Mouse (Mus musculus) liver, embryonic 14.5 days (tissue): ENCODE measurements around the gene Snapc1. TPM values are rescaled to one million over a fixed set of nuclear protein-coding genes. Genes with fewer than 3 reads are reported as not detected.

ENCODE experiments used
- ATAC-seq: fragments of 200-750 bp; cut with Nextera tagmentation; 2 replicates; pipeline ENCODE4 v1.8.0; 2017; ENCODE audit warnings: moderate number of reproducible peaks, mild to moderate bottlenecking, moderate library complexity; ENCODE audit not compliant: insufficient read depth
- DNase-seq, 3 experiments: peaks; one replicate each; pipeline ENCODE4 v3.0.0-alpha.2; 2012 to 2013; ENCODE audit warnings: low read depth in 3 of 3, low spot score in 3 of 3
- H3K27ac ChIP-seq: fragments of 300-500 bp; sonication (generic); 2 replicates; pipeline ENCODE4 v1.5.1; 2014; ENCODE audit warnings: moderate library complexity, mild to moderate bottlenecking, control low read depth, inconsistent platforms
- H3K27me3 ChIP-seq: fragments of 300-500 bp; sonication (generic); 2 replicates; pipeline ENCODE4 v1.6.1; 2014; ENCODE audit warnings: mild to moderate bottlenecking, low read length, moderate library complexity; ENCODE audit not compliant: control insufficient read depth, insufficient read depth
- H3K36me3 ChIP-seq: fragments of 300-500 bp; sonication (generic); replicated peaks from 2 replicates; pipeline ENCODE4 v1.6.1; 2014; ENCODE audit warnings: low read depth; ENCODE audit not compliant: control insufficient read depth, insufficient read depth
- H3K4me1 ChIP-seq, 2 experiments: fragments of 200-500 bp in 1 of 2; fragments of 300-500 bp in 1 of 2; sonication (generic) in 1 of 2; replicated peaks; 2 replicates each; pipeline ENCODE4 v1.6.1; 2012 to 2014; ENCODE audit warnings: antibody characterized with exemption in 1 of 2, inconsistent platforms in 1 of 2, low read length in 1 of 2; ENCODE audit not compliant: control insufficient read depth in 2 of 2, insufficient read depth in 2 of 2
- H3K4me2 ChIP-seq: fragments of 300-500 bp; sonication (generic); 2 replicates; pipeline ENCODE4 v1.6.1; 2014; ENCODE audit warnings: low read depth, mild to moderate bottlenecking, control low read depth, moderate library complexity
- H3K4me3 ChIP-seq, 2 experiments: fragments of 200-500 bp in 1 of 2; fragments of 300-500 bp in 1 of 2; sonication (generic) in 1 of 2; 2 replicates each; pipeline ENCODE4 v1.5.1; 2012 to 2014; ENCODE audit warnings: low read depth in 2 of 2, low read length in 2 of 2, mild to moderate bottlenecking in 2 of 2, control low read depth in 1 of 2, inconsistent platforms in 1 of 2, moderate library complexity in 1 of 2; ENCODE audit not compliant: insufficient read depth in 1 of 2
- H3K9ac ChIP-seq: fragments of 300-500 bp; sonication (generic); replicated peaks from 2 replicates; pipeline ENCODE4 v1.6.1; 2014; ENCODE audit warnings: mild to moderate bottlenecking, control low read depth, moderate library complexity
- H3K9me3 ChIP-seq: fragments of 300-500 bp; sonication (generic); 2 replicates; pipeline ENCODE4 v1.6.1; 2016; ENCODE audit warnings: low read length, mixed read lengths; ENCODE audit not compliant: control insufficient read depth
- CTCF ChIP-seq: IDR thresholded peaks from 2 replicates; pipeline ENCODE4 v1.5.1; 2016; ENCODE audit warnings: antibody characterized with exemption, low read depth, control low read depth
- EP300 ChIP-seq: IDR thresholded peaks from 2 replicates; pipeline ENCODE4 v1.6.1; 2016; ENCODE audit warnings: antibody characterized with exemption, low read depth
- WGBS: fragments of 180-500 bp; shearing (Covaris S2); extraction: QIAGEN DNeasy Blood & Tissue Kit; methylation state at CpG from one replicate; pipeline ENCODE4 v1.1.7; 2014; ENCODE audit not compliant: insufficient replicate concordance; 5-methylcytosine and 5-hydroxymethylcytosine counted together
- polyA plus RNA-seq, 2 experiments: library from polyadenylated mRNA; depleted of rRNA in 1 of 2; stranded (reverse) in 1 of 2; unstranded in 1 of 2; fragments of >200 nt; fragmentation: Nextera tagmentation in 1 of 2; extraction: Ambion mirVana in 1 of 2; gene quantifications; 2 replicates each; pipeline versions ENCODE4 v1.2.1 to v1.2.3; 2012 to 2014

Snapc1 gene
- polyA plus RNA-seq (2012; rRNA removed) (1.8 and 3.3 TPM in 2 replicates), polyA plus RNA-seq (2014; fragmentation: Nextera tagmentation; extraction: Ambion mirVana) (3.5 and 5.8 TPM in 2 replicates)

DNA sequence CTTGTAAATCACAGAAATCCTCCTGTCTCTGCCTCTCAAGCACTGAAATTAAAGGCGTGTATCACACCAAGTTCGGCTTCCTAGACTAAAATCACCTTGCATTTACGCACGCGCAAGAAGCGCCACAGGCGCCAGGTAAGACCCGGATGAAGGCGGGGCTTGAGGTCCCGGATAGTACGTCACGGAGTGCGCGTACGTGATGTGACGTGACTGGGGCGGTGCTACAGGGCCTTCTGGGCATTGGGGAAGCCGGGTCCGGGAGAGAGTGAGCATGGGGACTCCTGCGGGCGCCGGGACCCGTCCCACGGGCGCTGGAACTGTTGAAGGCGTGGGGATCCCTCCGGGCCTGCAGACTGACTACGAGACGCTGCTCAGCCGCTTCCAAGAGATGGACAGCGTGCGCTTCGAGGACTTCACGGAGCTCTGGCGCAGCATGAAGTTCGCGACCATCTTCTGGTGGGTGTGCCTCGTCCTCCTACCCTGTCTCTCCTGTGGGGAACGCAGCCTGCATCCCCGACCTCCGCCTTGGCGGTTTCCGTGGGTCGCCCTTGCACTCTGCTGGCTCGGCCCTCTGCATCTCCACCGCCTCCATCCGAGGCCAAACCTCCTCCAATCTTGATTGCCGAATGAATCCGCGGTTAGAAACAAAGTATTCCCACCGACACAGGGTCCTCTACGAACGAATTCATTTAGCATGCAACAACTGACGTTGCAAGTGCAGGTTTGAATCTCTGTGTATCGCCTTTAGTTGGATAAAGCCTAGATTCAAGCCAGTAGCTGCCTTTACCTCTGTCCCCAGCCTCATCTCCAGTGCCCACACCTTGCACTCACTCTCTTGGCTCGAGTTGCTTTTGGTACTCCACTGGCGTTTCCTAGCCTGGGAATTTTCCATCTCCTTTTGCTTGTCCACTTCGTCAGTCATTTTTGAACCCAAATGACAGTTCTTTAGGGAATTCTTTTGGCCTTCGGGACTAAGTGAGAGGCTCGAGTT lies at the start of gene Snapc1:
Gene Snapc1 (plus strand): TSS at position 191 of the 991 bp plus-strand sequence.
- peak within 1 kb of the TSS; percentile 69 to 73 for H3K4me3 ChIP-seq
- peak within 1 kb of the TSS; percentile 83 for H3K9ac ChIP-seq
- no peaks in the 10 kb centered on the region for H3K9me3 ChIP-seq
- peak within 1 kb of the TSS; percentile 92 for H3K4me2 ChIP-seq
- DNase-seq (peak; percentile 94 to 95 (median 95)), ATAC-seq (peak; percentile 100)
- under 1% methylated on average over 60 of the region's 60 CpGs for WGBS
- no peak for TF ChIP-seq EP300
- TF ChIP-seq CTCF: no peak
- no peak within 1 kb of the TSS for H3K27ac ChIP-seq
- peaks cover 3% of the 10 kb centered on the region; the same call in 1 of the 2 replicates for H3K36me3 ChIP-seq
- peaks cover 6 to 10% of the 10 kb centered on the region in 2 experiments; a peak in 3 of 4 replicates for H3K4me1 ChIP-seq
- H3K27me3 ChIP-seq: no peaks in the 10 kb centered on the region

GRCm38 (mm10) chr12:73918479-73918878 lies 45.8 kb upstream of the Snapc1 start:
- Histone ChIP-seq H3K4me3 (no peak overlapping the region), H3K9me3 (no peaks in the 10 kb centered on the region), H3K9ac (no peak overlapping the region), H3K27ac (no peak overlapping the region), H3K4me2 (no peak overlapping the region), H3K27me3 (no peaks in the 10 kb centered on the region), H3K4me1 (no peaks in the 10 kb centered on the region), H3K36me3 (no peaks in the 10 kb centered on the region)
- 82% methylated on average over 5 of the region's 5 CpGs for WGBS
- TF ChIP-seq CTCF (no peak), EP300 (no peak)
- ATAC-seq: no peak
- DNase-seq: no peak

DNA sequence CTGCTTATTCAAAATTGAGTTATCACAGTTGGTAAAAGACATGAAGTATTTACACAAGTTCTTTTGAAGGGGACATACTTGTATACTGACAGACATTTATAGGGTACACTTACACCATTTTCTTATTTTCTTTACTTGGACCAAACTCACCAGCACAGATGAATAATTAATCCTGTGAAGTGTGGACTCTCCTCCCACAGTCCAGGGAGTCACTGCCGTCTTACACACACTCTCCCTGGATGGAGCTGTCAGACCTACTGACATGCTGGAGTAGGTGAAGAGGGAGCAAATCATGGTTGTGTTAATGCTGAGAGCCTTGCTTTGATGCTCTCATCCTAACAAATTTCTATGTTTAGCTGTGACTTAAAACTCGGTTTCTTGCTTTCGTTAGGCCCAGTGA lies 34.0 kb upstream of the Snapc1 start:
- no peak overlapping the region for H3K4me3 ChIP-seq
- H3K27ac ChIP-seq: no peak overlapping the region
- H3K4me2 ChIP-seq: no peak overlapping the region
- no peaks in the 10 kb centered on the region for H3K9me3 ChIP-seq
- peaks cover 20% of the 10 kb centered on the region for H3K36me3 ChIP-seq
- H3K9ac ChIP-seq: no peak overlapping the region
- ATAC-seq: no peak
- no peak for DNase-seq
- no peaks in the 10 kb centered on the region for H3K27me3 ChIP-seq
- H3K4me1 ChIP-seq: no peaks in the 10 kb centered on the region
- 85% methylated on average over 3 of the region's 3 CpGs for WGBS
- TF ChIP-seq EP300: no peak
- no peak for TF ChIP-seq CTCF

- no peaks in the 10 kb centered on the region for H3K4me1 ChIP-seq
- no peak overlapping the region for H3K4me2 ChIP-seq
- TF ChIP-seq EP300: no peak
- TF ChIP-seq CTCF: peak; percentile 52
- H3K36me3 ChIP-seq: peaks cover 20% of the 10 kb centered on the region
- peak in 1 of 3 experiments; percentile 11 for DNase-seq
- no peaks in the 10 kb centered on the region for H3K27me3 ChIP-seq
- no peaks in the 10 kb centered on the region for H3K9me3 ChIP-seq
- no peak overlapping the region for H3K9ac ChIP-seq
- no peak for ATAC-seq
- WGBS: 35% methylated on average over 5 of the region's 5 CpGs
- no peak overlapping the region for H3K27ac ChIP-seq
- H3K4me3 ChIP-seq: no peak overlapping the region
Measured at GRCm38 (mm10) chr12:73931274-73931673, 33.0 kb upstream of the Snapc1 start.

- no peak for DNase-seq
- no peak overlapping the region for H3K27ac ChIP-seq
- H3K9me3 ChIP-seq: no peaks in the 10 kb centered on the region
- H3K36me3 ChIP-seq: peaks cover 13% of the 10 kb centered on the region
- H3K27me3 ChIP-seq: no peaks in the 10 kb centered on the region
- H3K4me2 ChIP-seq: no peak overlapping the region
- H3K9ac ChIP-seq: no peak overlapping the region
- TF ChIP-seq EP300 (no peak), CTCF (no peak)
- no peaks in the 10 kb centered on the region for H3K4me1 ChIP-seq
- no peak for ATAC-seq
- H3K4me3 ChIP-seq: no peak overlapping the region
- 55% methylated on average over 2 of the region's 2 CpGs for WGBS
Measured at GRCm38 (mm10) chr12:73934528-73934927, 29.8 kb upstream of the Snapc1 start.
